In genomic region chr16:34997052-34997451, GRCm38 (mm10) we compare ENCODE assay signal across 20 mouse cellular contexts. TPM values are rescaled to one million over a fixed set of nuclear protein-coding genes. Genes with fewer than 3 reads are reported as not detected.
A peak's percentile ranks its signal among the peaks of the same experiment; 100 is the strongest.
DNase-seq lines count a peak whose midpoint lies in the region; ATAC-seq and TF ChIP-seq lines count a peak whose summit lies in the region.
"Had no signal": no experiment of that assay in that cellular context is flagged by ENCODE, and none has a peak within 500 bp of the region (broad histone marks: within the 10 kb centered on the region; RNA-seq: fewer than 3 reads in every experiment).

No protein-coding gene starts in this region.

- no peak for ATAC-seq in lung, embryonic 14.5 days (ENCODE audit: insufficient read depth)
- no peak for ATAC-seq in stomach, embryonic 14.5 days (ENCODE audit: insufficient number of reproducible peaks, insufficient read depth, low FRiP score, low read depth)
- no peak for ATAC-seq in midbrain, embryonic 14.5 days (ENCODE audit: low FRiP score, low TSS enrichment)
- no peak for ATAC-seq in hindbrain, embryonic 16.5 days
- ATAC-seq: forebrain, embryonic 13.5 days had no signal

- no peak overlapping the region for H3K9ac ChIP-seq in lung, embryonic 14.5 days
- 0 out of 2 replicates have a peak overlapping the region, but pooled peaks have one; percentile 25 for H3K9ac ChIP-seq in stomach, embryonic 14.5 days (replicated peaks; ENCODE audit: low read depth, low read length)
- no peak overlapping the region for H3K9ac ChIP-seq in midbrain, embryonic 14.5 days (replicated peaks; ENCODE audit: low read length)
- H3K9ac ChIP-seq in hindbrain, embryonic 16.5 days (ENCODE audit: low read depth, low read length), result no peak overlapping the region
- H3K9ac ChIP-seq: forebrain, embryonic 13.5 days; heart, embryonic 15.5 days; hindbrain, embryonic 12.5 days; limb, embryonic 12.5 days; liver, embryonic 13.5 days had no signal

- H3K36me3 ChIP-seq in lung, embryonic 14.5 days (ENCODE audit: insufficient read depth), result peaks cover 21% of the 10 kb centered on the region
- no peaks in the 10 kb centered on the region for H3K36me3 ChIP-seq in stomach, embryonic 14.5 days (ENCODE audit: control insufficient read depth, insufficient read depth, low read length)
- no peaks in the 10 kb centered on the region for H3K36me3 ChIP-seq in midbrain, embryonic 14.5 days (ENCODE audit: control insufficient read depth, insufficient read depth, low read length)
- H3K36me3 ChIP-seq in hindbrain, embryonic 16.5 days (ENCODE audit: control insufficient read depth, insufficient read depth, low read length), result no peaks in the 10 kb centered on the region
- H3K36me3 ChIP-seq: heart, embryonic 15.5 days; hindbrain, embryonic 12.5 days; limb, embryonic 12.5 days; liver, embryonic 13.5 days had no signal

- no peaks in the 10 kb centered on the region for H3K27me3 ChIP-seq in lung, embryonic 14.5 days (ENCODE audit: insufficient read depth, low read length)
- no peaks in the 10 kb centered on the region for H3K27me3 ChIP-seq in stomach, embryonic 14.5 days (ENCODE audit: control insufficient read depth, insufficient read depth, low read length)
- no peaks in the 10 kb centered on the region for H3K27me3 ChIP-seq in midbrain, embryonic 14.5 days (ENCODE audit: control insufficient read depth, insufficient read depth, low read length)
- no peaks in the 10 kb centered on the region for H3K27me3 ChIP-seq in hindbrain, embryonic 16.5 days (replicated peaks; ENCODE audit: control insufficient read depth, insufficient read depth, low read length)

- no peak for TF ChIP-seq POLR2A in lung, adult 2 months (IDR thresholded peaks at IDR 0.05; ENCODE audit: borderline replicate concordance, extremely low read depth, low read depth, low read length)

- peak overlapping the region; percentile 26; the same call in 1 of the 2 replicates for H3K27ac ChIP-seq in lung, embryonic 14.5 days (ENCODE audit: low read depth)
- peak overlapping the region; percentile 46; the same call in 1 of the 2 replicates for H3K27ac ChIP-seq in stomach, embryonic 14.5 days (ENCODE audit: low read length)
- H3K27ac ChIP-seq in midbrain, embryonic 14.5 days (replicated peaks; ENCODE audit: low read depth, low read length), result no peak overlapping the region
- H3K27ac ChIP-seq in hindbrain, embryonic 16.5 days (ENCODE audit: low read depth, low read length), result no peak overlapping the region
- H3K27ac ChIP-seq: forebrain, embryonic 13.5 days; heart, embryonic 15.5 days; hindbrain, embryonic 12.5 days; limb, embryonic 12.5 days; liver, embryonic 13.5 days had no signal

- peak overlapping the region; percentile 11; the same call in 1 of the 2 replicates for H3K4me3 ChIP-seq in lung, embryonic 14.5 days (ENCODE audit: low read depth, low read length)
- H3K4me3 ChIP-seq in lung, adult 2 months (replicated peaks; ENCODE audit: extremely low read depth, low read depth, low read length), result no peak overlapping the region
- peak overlapping the region; percentile 25 for H3K4me3 ChIP-seq in stomach, embryonic 14.5 days (ENCODE audit: low read depth, low read length)
- H3K4me3 ChIP-seq in midbrain, embryonic 14.5 days (replicated peaks; ENCODE audit: low read depth, low read length), result no peak overlapping the region
- no peak overlapping the region for H3K4me3 ChIP-seq in hindbrain, embryonic 16.5 days (ENCODE audit: low read length)
- H3K4me3 ChIP-seq: forebrain, embryonic 13.5 days; heart, embryonic 15.5 days; hindbrain, embryonic 12.5 days; limb, embryonic 12.5 days; liver, embryonic 13.5 days had no signal

- WGBS in lung, embryonic 14.5 days, result 45% methylated on average over 4 of the region's 4 CpGs
- WGBS in lung, adult 2 months, result 52% methylated on average over 4 of the region's 4 CpGs
- WGBS in stomach, embryonic 14.5 days, result 57% methylated on average over 4 of the region's 4 CpGs
- WGBS in midbrain, embryonic 14.5 days, result 78% methylated on average over 4 of the region's 4 CpGs
- WGBS in hindbrain, embryonic 16.5 days, result 73% methylated on average over 4 of the region's 4 CpGs

- H3K9me3 ChIP-seq in lung, embryonic 14.5 days (ENCODE audit: low read depth, low read length), result no peaks in the 10 kb centered on the region
- no peaks in the 10 kb centered on the region for H3K9me3 ChIP-seq in stomach, embryonic 14.5 days (ENCODE audit: control insufficient read depth, low read depth, low read length)
- H3K9me3 ChIP-seq in midbrain, embryonic 14.5 days (ENCODE audit: control insufficient read depth, low read length), result no peaks in the 10 kb centered on the region
- H3K9me3 ChIP-seq in hindbrain, embryonic 16.5 days (ENCODE audit: control insufficient read depth, low read length), result no peaks in the 10 kb centered on the region
- H3K9me3 ChIP-seq: forebrain, embryonic 13.5 days; heart, embryonic 15.5 days; hindbrain, embryonic 12.5 days; limb, embryonic 12.5 days; liver, embryonic 13.5 days had no signal

- peak overlapping the region; percentile 43 for H3K4me2 ChIP-seq in lung, embryonic 14.5 days
- peak overlapping the region; percentile 37 for H3K4me2 ChIP-seq in stomach, embryonic 14.5 days (replicated peaks; ENCODE audit: low read depth, low read length)
- no peak overlapping the region for H3K4me2 ChIP-seq in midbrain, embryonic 14.5 days (ENCODE audit: low read length)
- no peak overlapping the region for H3K4me2 ChIP-seq in hindbrain, embryonic 16.5 days (ENCODE audit: low read length)
- H3K4me2 ChIP-seq: forebrain, embryonic 13.5 days; heart, embryonic 15.5 days; hindbrain, embryonic 12.5 days; limb, embryonic 12.5 days; liver, embryonic 13.5 days had no signal

- peaks cover 24% of the 10 kb centered on the region for H3K4me1 ChIP-seq in lung, embryonic 14.5 days (ENCODE audit: insufficient read depth)
- no peaks in the 10 kb centered on the region for H3K4me1 ChIP-seq in lung, adult 2 months (ENCODE audit: control insufficient read depth, insufficient read depth, low read length)
- H3K4me1 ChIP-seq in stomach, embryonic 14.5 days (ENCODE audit: control insufficient read depth, insufficient read depth, low read length), result peaks cover 30% of the 10 kb centered on the region; the same call in 1 of the 2 replicates
- peaks cover 5% of the 10 kb centered on the region; the same call in 1 of the 2 replicates for H3K4me1 ChIP-seq in midbrain, embryonic 14.5 days (ENCODE audit: control insufficient read depth, insufficient read depth, low read length)
- H3K4me1 ChIP-seq in hindbrain, embryonic 16.5 days (ENCODE audit: control insufficient read depth, insufficient read depth, low read depth, low read length), result peaks cover 15% of the 10 kb centered on the region; the same call in 1 of the 2 replicates
- H3K4me1 ChIP-seq: liver, embryonic 13.5 days had no signal

- no peak for DNase-seq in lung, embryonic 14.5 days
- no peak for DNase-seq in lung, adult 2 months
- DNase-seq in adrenal gland, adult 2 months, result peak; percentile 77
- DNase-seq in adrenal gland, postnatal 36 days, result peak; percentile 56 to 68
- no peak for DNase-seq in midbrain, embryonic 14.5 days
- no peak for DNase-seq in kidney, adult 18-20 months
- DNase-seq: cerebellum, adult 11 months; cerebellum, postnatal 14 days; embryo, embryonic 11 days; kidney, adult 9 months; kidney, postnatal 36 days; liver, embryonic 13.5 days; lung, postnatal 14 days; thymus, adult 18-20 months had no signal

- no peak for TF ChIP-seq CTCF in lung, embryonic 14.5 days (IDR thresholded peaks at IDR 0.05; ENCODE audit: low read depth)
- no peak for TF ChIP-seq CTCF in lung, adult 2 months (IDR thresholded peaks at IDR 0.05; ENCODE audit: insufficient read depth, low read length)

RNA-seq across cellular contexts. Expression of gene Hacd2, which starts 25.2 kb away (rescaled TPM):
- polyA plus RNA-seq in lung, embryonic 14.5 days (2014; fragmentation: Nextera tagmentation; extraction: Ambion mirVana), result 49.7 and 50.8 TPM in 2 replicates
- 22.5 and 22.7 TPM in 2 replicates for polyA plus RNA-seq in lung, adult 2 months (2012; rRNA removed)
- total RNA-seq in adrenal gland, adult 2 months (2021), result 10 to 100 TPM; 65.5 to 84.7 TPM
- polyA plus RNA-seq in adrenal gland, adult 2 months (2012; rRNA removed), result 8.1 and 18.4 TPM in 2 replicates
- 10 to 100 TPM; 49.2 to 52.9 TPM for total RNA-seq in adrenal gland, postnatal 36 days (2021)
- 47.6 and 50.3 TPM in 2 replicates for polyA plus RNA-seq in stomach, embryonic 14.5 days (2014; fragmentation: Nextera tagmentation; extraction: Ambion mirVana)
- 25.9 and 26.2 TPM in 2 replicates for polyA plus RNA-seq in midbrain, embryonic 14.5 days (2014; fragmentation: Nextera tagmentation; extraction: Ambion mirVana)
- polyA plus RNA-seq in hindbrain, embryonic 16.5 days (2015; fragmentation: Nextera tagmentation; extraction: Ambion mirVana), result 47.3 and 49.9 TPM in 2 replicates

Comparison
In these comparisons a context has a peak if more than half of its experiments do, and no peak if none do; other contexts are left out.
1. H3K4me3 ChIP-seq: peak in lung, embryonic 14.5 days (single experiment) and stomach, embryonic 14.5 days (single experiment); none in lung, adult 2 months (single experiment), midbrain, embryonic 14.5 days (single experiment) and hindbrain, embryonic 16.5 days (single experiment).
2. DNase-seq: peak in adrenal gland, adult 2 months (single experiment) and adrenal gland, postnatal 36 days (2 of 2); none in lung, embryonic 14.5 days (single experiment), lung, adult 2 months (single experiment), midbrain, embryonic 14.5 days (single experiment) and kidney, adult 18-20 months (single experiment).
3. H3K27ac ChIP-seq: peak in lung, embryonic 14.5 days (single experiment) and stomach, embryonic 14.5 days (single experiment); none in midbrain, embryonic 14.5 days (single experiment) and hindbrain, embryonic 16.5 days (single experiment).
4. H3K4me2 ChIP-seq: peak in lung, embryonic 14.5 days (single experiment) and stomach, embryonic 14.5 days (single experiment); none in midbrain, embryonic 14.5 days (single experiment) and hindbrain, embryonic 16.5 days (single experiment).